Mouse (Mus musculus) monocyte, adult 5-6 weeks (primary cell): ENCODE data around the gene Dlg2. TPM values are rescaled to one million over a fixed set of nuclear protein-coding genes. Genes with fewer than 3 reads are reported as not detected.

Experiments
- ATAC-seq: fragments of 153-309, 156-312 bp; replicated peaks from 2 replicates; pipeline ENCODE4 v1.8.0; 2017; ENCODE audit warnings: mild to moderate bottlenecking; ENCODE audit not compliant: low TSS enrichment, insufficient number of reproducible peaks, severe bottlenecking, poor library complexity, low FRiP score
- total RNA-seq: library from RNA; stranded (forward); fragments of 200-1000, 200-491, 200-594 nt; gene quantifications from 3 replicates; pipeline ENCODE4 v1.2.3, GENCODE M21; 2017

The Dlg2 gene
- total RNA-seq, 1 experiment from 2014 or later = 1.7 TPM

DNA sequence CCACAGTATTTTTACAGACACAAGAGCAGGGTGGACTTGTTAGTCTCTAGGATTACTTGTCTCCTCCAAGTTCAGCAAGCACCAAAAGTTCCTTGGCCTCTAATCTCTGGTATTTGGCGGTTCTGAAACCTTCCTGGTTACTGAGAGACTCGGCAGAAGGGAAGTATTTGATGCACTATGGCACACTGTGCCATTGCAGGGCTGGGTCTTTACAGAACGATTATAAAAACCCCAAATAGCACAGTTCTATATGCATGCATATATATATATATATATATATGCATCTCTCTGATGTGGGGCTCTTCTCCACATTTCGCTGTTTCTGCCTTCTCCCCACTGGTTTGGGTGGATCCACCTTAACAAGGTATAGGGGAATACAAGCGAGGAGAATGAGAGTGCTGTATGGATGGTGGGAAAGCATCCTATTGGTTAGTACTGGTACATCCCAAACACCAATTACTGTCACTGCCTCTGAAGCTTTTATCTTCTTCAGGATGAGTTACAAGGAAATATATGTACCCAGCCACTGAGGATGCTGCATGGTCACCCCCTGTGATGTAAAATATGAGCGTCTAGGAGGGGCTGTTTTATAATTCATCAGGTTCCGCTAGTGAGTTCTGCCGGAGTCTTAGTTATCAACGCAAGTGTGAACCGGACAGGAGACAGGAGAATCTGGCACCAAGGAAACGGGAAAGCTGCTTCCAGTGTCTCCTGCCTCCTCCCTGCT is 1758.2 kb downstream of the Dlg2 start:
- no peak for ATAC-seq

DNA sequence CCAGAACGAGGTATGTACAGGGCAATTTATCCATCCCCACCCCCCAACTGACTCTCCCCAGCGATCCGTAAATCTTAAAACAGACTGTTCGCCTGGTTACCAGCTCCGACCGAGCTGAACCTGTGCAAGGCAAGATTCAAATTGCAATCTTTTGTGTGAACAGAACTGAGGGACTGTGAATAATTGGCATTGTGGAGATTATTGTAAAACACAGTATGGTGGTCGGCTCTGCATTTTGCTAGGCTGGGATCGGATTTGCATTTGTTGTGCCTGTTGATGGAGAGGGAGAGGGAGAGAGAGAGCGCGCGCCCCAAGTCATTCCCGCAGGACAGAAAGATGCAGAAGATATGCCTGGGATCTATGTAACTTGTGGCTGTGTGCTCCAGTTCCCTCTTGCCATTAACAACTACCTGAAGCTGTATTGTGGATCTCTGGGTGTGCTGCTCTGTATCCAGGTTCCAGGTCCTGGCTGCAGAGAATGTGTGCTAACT is 1759.1 kb downstream of the Dlg2 start:
- no peak for ATAC-seq

DNA sequence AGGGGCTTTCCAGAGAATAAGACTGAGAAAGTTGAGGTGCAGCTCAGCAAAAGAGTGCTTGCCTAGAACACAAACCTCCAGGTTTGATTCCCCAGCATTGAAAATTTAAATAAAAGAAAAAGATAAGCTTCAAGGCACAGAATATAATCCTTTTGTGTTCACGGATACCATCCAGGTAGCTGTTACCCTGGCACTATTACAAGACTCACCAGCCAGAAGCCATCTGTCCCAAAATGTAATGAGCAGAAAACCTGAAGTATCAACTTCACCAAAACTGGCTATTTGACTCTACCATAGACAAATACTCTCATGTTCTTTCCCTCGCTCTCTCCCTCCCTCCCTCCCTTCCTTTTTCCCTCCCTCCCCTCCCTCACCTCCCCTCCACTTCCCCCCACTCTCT is 1764.4 kb downstream of the Dlg2 start:
- ATAC-seq = no peak

DNA sequence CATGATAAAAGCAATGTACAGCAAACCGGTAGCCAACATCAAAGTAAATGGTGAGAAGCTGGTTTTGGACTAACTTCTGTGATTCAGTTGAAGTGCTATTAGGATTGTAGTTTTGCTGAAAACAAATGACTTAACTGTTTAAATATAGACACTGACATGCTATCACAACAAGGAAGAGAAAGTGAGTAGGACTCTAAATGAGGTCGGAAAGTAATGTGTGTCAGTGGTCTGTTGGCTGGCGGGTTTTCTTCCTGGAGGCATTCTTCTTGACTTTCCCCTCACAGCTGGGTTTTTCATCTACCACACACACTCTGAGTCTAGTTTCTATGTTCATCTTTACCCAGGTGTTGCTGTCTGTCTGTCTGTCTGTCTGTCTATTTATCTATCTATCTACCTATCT is 1771.1 kb downstream of the Dlg2 start:
- no peak for ATAC-seq

DNA sequence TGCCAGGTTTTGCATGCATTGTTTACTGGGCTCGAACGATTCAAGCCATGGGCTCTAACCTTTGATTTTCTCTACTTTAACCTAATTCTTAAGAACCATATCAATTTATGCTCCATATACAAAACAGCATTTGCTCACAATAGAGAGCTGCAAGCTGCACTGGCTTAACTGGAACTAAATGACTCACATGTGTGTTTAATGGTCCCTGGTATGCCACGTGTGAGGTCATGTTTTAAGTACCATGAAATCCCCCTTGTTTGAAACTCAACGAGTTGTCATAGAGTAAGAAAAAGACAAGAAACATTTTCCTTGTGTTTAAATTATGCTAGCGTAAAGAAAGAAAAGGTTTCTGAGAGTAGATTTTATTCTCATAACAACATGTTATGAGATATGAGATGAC is 1772.1 kb downstream of the Dlg2 start:
- no peak for ATAC-seq

DNA sequence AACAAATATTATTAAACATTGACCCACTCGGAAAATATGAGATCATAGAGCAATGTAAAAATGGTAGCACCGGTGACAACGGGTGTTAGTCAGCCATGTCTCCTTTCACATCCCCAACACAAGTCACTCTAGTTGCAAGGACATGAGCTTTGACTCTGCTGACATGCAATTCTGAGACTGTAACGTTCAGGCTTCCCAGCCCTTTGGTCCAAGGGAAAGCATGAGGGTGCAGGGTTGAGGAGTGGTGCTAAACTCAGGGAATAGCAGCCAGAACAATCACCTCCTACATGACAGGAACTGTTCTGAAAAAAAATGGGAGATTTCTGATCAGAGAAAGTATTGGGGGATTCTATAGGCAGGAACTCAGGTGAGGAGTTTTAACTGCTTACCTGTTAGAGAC is 1781.7 kb downstream of the Dlg2 start:
- no peak for ATAC-seq

DNA sequence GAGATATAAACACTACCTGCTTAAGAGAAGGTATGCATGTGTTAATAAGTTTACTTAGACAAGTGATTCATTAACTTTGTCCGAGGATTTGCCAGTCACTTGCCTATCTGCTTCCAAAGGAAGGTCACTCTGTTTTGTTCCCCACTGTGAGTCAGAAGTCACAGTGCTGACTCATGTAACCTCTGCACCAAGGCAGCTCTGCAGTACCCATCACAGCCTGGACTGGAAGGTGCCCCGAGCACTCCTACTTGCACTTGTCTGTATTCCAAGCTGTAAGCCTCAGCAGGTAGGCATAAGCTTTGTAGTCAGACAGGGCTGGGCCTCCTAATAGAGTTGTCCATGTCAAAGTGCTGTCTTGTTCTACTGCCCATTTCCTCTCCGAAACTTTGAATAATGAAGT is 1782.2 kb downstream of the Dlg2 start:
- no peak for ATAC-seq

DNA sequence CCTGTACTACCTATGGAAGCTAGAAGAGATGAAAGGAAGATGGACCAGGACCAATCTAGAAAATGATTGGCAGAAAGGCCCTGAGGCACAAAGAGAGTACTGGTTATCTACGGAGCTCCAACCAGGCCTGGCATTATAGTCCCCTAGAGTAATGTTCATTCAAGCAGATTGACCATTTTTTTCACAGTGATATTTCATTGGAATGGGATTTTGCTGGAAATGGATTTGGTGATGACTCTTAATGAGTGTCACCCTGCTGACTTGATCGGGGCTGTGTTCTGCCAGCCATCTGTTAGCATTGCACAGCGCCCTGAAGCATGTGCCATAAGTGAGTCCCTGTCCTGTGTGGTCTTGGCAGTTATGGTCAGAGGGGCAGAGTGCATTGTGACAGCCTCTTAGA is 1787.9 kb downstream of the Dlg2 start:
- no peak for ATAC-seq

DNA sequence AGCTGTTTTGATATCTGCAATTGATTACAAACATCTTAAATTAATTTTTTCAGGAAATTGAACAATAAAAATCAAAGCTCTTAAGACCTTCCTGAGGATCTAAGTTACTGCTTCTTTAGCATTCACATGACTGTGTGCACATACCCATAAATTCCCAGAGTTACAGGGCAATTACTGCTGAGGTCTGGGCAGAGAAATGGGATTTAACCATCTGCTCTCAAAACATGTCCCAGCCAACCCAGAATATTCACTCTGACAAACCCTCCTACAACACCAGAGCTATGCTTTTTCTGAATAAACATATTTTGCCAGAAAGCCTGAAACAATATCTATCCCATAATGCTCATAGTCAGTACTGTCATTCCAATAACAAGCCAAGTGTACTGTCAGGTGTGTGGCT is 1788.5 kb downstream of the Dlg2 start:
- ATAC-seq = no peak

DNA sequence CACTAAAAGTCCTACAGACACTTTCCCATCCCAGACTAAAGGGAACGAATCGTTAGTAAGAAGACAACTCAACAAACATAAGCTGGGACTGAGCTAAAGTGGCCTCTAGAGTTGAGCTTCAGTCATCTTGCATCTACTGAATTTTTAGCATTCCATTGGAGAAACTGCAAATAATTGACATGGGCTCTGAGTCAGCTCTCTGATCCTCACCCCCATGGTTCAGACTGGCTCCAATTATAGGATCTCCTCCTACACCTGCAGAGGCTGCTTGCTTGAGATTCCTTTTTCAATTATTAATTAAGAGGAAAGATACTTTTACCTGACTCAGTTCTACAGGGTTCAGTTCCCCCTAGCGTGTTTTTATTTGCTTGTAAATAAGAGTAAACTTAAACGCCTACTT is 1798.9 kb downstream of the Dlg2 start:
- ATAC-seq = no peak

DNA sequence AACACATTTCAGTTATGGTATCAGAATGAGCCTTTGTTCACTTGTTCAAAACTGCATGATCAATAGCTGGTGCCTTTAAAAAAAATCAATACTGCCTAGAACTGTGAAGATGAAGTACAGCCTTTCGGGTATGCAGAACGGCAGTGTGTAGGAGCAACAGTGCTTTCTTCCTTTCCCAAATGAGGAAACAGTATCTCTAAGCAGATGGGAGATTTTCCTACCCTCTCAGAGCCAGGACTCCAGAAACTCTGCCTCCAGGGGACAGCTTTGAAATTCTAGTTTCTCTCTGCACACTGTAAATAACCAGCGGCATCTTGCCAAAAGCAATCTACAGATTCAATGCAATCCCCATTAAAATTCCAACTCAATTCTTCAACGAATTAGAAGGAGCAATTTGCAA is 1801.2 kb downstream of the Dlg2 start:
- no peak for ATAC-seq

DNA sequence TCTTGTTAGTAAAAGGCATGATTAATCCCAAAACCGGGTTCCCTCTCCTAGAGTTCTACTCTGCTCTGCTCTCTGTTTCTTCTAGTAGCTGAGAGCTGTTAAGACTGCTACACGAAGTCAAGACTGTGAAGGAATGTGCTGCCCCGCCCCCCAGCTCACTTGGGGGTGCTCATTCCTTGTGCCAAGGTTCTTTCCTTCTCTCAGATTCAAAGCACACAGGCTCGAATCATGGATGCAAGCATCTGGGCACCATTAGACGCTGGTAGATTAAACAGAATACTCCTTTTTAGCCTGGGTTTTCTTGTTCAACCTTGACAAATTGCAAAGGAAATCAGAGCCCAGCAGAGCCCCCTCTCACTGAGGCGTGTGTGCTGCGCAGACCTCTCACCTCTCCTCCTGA is 1804.5 kb downstream of the Dlg2 start:
- ATAC-seq = no peak

DNA sequence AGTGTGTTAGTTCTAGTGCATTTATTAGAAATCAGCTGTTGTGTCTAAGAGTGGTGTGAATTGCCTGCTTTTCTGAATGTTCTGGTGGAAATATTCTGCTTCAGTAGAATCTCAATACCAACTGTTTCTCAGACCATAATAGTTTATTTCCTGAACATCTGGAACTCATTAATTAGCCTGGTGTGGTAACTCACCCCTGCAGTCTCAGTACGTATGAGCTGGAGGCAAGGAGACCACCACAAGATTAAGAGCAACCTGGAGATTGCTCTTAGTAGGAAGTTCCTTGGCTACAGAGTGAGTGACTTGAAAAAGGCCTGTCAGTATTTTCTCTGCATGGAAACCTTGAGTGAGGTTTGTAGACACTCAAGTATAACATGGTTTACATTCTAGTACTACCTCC is 1810.6 kb downstream of the Dlg2 start:
- ATAC-seq = no peak

DNA sequence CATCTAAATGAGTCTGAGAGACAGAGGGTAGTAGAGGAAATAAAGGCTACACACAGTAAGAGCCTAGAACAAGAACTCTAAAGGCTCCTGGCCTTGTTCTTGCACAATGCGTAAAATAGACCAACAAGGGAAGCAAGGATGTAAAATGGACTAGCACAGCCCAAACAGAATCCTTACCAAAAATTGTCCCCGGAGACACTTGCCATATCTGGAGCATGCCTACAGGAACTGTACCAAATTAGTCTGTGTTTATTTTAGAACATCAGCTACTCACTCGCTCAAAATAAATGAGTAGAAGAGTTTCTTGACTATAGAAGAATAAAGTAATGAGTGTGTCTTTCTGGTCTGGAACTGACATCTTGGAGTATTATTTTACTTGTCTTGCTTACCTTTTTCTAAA is 1812.3 kb downstream of the Dlg2 start:
- ATAC-seq = no peak

DNA sequence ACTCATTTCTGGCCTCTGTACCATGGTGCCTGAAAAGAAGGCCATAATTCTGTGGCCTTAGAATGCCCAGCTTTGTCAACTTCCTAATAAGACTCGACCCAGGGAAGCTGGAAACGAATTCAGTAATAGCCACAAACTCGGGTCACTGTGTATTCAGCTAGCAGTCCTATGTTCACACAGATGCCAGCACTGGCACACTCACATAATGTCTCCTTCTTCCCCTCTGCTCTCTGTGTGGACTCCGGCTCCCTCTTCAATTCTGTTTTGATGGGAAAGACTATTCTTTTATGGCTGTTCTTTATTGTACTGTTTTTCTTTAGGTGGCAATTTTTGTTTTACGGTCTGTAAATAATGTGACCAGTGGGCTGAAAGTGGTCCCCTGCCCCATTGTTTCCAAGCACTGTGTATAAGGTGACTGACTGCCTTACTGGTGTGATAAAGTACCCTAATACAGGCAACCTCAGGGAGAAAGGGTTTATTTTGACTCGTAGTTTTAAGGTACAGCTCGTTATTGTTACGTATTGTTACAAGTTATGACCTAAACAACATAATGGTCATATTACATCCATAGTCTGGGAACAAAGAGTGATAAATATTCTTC is 1816.5 kb downstream of the Dlg2 start:
- ATAC-seq = no peak

DNA sequence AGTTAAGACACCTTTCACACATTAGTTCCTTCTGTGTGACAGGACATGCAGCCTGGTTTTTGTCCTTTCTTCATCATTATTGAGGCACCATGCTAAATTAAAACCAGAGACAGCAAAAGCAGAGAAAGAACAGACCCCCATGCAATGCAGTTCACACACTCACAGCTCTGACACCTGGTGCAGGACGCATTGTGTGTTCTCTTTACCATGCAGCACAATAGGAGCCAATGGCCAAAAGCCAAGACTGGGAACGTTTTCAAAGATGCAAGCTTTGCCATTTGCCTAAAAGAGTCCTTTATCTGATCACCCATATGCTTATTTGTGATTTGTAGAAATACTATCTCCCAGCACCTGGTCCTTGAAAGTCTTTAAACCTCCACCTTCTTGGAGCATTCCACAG is 1824.6 kb downstream of the Dlg2 start:
- ATAC-seq = no peak

DNA sequence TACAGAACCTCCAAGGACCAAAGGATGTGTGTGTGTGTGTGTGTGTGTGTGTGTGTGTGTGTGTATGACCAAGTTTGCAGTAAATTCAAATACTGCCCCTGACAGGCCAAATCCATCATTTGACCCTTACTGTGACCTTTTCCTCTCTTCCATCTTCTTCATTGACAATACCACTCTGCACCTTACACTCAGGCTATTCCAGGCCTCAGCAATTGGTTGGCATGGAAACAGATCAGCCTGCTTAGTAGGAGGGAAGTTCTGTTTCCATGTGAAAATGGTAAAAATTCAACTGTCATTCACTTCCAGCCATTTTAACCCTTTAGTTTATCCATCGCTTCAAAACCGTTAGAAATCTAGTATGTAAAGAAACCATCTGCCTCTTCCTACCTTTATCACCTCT is 1831.2 kb downstream of the Dlg2 start:
- ATAC-seq = no peak

DNA sequence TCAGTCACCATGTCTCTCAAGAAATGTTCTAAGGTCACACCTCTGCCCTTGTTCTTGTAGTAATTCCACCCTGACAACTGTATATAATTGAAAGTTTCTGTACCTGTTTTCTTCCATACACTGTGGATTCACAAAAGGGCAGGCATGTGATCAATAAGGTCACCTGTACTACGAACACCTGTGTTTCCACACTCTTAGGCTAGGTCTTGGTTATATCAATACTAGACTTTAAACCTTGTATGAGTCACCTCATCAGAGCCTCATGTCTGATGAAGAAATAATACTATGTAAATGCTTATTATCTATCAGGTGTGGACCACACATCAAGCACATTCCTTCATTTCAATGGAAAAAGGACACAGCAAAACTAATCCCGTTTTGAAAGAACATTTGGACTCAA is 1831.7 kb downstream of the Dlg2 start:
- ATAC-seq = no peak

DNA sequence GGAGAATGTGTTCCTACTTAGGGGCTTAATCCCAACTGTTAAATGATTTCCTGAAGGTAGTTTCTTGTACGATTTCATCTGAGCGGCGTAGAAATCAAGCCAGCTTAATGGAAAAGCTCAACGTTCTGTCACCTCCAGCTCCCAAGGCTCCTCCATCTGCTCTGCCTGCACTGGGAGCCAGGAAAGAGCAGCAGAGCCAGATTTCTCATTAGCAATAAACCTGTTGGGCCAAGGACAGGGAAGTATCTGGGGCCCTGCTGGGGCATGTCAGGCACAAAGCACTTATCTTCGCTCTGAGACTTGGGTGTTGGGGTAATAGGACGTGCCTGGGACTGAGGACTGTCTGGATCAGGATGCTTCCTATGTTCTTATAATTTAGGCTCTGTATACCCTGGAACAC is 1839.9 kb downstream of the Dlg2 start:
- ATAC-seq = no peak

DNA sequence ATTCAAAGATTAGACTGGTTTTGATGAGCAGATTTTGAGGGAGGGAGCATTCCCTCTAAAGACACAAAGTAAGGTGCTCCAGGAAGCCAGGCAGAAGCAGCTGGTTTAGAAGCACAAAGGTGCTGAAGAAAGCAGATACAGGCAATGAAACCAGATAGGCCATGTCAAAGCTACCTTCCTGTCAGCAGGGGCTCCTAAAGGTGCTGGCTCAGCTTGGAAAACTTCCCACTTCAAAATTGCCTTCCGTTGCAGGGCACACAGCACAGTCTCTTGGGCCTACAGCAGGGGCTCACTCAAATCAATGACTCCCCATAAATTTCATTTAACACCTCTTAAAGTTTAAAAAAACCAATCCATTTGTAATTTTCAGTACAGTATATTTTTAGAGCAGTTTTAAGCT is 1843.0 kb downstream of the Dlg2 start:
- no peak for ATAC-seq

DNA sequence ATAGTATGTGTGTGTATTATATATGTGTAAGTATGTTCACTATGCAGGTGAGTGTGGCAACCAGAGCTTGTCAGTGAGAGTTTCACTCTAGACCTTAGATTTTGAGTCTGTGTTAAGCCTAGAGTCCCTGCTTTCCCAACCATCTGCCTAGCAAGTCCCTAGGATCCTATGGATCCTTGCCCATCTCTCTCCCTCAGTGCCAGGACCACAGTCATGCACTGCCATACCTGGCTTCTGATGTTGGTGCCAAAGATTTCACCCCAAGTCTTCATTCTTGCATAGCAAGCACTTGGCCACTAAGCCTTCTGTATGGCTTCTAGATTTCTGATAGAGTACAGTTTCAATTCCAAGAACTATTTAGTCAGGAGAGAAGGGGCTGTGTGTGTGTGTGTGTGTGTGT is 1843.7 kb downstream of the Dlg2 start:
- no peak for ATAC-seq
